Mouse (Mus musculus) intestine, postnatal 0 days (tissue): ENCODE measurements around the gene Knstrn. TPM values are rescaled to one million over a fixed set of nuclear protein-coding genes. Genes with fewer than 3 reads are reported as not detected.

Experiments used
- ATAC-seq: fragments of 200-750 bp; cut with Nextera tagmentation; 2 replicates; pipeline ENCODE4 v1.8.0; 2017; ENCODE audit warnings: mild to moderate bottlenecking, moderate TSS enrichment, moderate library complexity
- H3K27ac ChIP-seq: fragments of 300-500 bp; sonication (generic); 2 replicates; pipeline ENCODE4 v1.5.1; 2014; ENCODE audit warnings: mild to moderate bottlenecking, low read depth, low read length, moderate library complexity
- H3K27me3 ChIP-seq: fragments of 300-500 bp; sonication (generic); replicated peaks from 2 replicates; pipeline ENCODE4 v1.6.1; 2014; ENCODE audit warnings: low read length, mixed read lengths; ENCODE audit not compliant: control insufficient read depth, insufficient read depth
- H3K36me3 ChIP-seq: fragments of 300-500 bp; sonication (generic); 2 replicates; pipeline ENCODE4 v1.6.1; 2014; ENCODE audit warnings: mild to moderate bottlenecking, moderate library complexity; ENCODE audit not compliant: control insufficient read depth, insufficient read depth
- H3K4me1 ChIP-seq: fragments of 300-500 bp; sonication (generic); replicated peaks from 2 replicates; pipeline ENCODE4 v1.6.1; 2014; ENCODE audit warnings: antibody characterized with exemption, low read length, mixed read lengths; ENCODE audit not compliant: control insufficient read depth, insufficient read depth
- H3K4me2 ChIP-seq: fragments of 300-500 bp; sonication (generic); replicated peaks from 2 replicates; pipeline ENCODE4 v1.6.1; 2014; ENCODE audit warnings: low read depth, mild to moderate bottlenecking, moderate library complexity
- H3K4me3 ChIP-seq: fragments of 300-500 bp; sonication (generic); 2 replicates; pipeline ENCODE4 v1.5.1; 2014; ENCODE audit warnings: low read depth, low read length
- H3K9ac ChIP-seq: fragments of 300-500 bp; sonication (generic); 2 replicates; pipeline ENCODE4 v1.6.1; 2014; ENCODE audit warnings: mild to moderate bottlenecking, low read depth, low read length
- H3K9me3 ChIP-seq: fragments of 300-500 bp; sonication (generic); 2 replicates; pipeline ENCODE4 v1.6.1; 2016; ENCODE audit warnings: mixed run types; ENCODE audit not compliant: control insufficient read depth
- CTCF ChIP-seq: sonication (generic); IDR thresholded peaks from 2 replicates; pipeline ENCODE4 v1.5.1; 2016; ENCODE audit warnings: low read depth, mild to moderate bottlenecking, control low read depth, antibody characterized with exemption, moderate library complexity
- WGBS: fragments of 180-500 bp; shearing (Covaris S2); extraction: QIAGEN DNeasy Blood & Tissue Kit; methylation state at CpG from one replicate; pipeline ENCODE4 v1.1.7; 2014; 5-methylcytosine and 5-hydroxymethylcytosine counted together
- polyA plus RNA-seq: library from polyadenylated mRNA; unstranded; fragments of >200 nt; fragmentation: Nextera tagmentation; extraction: Ambion mirVana; gene quantifications from 2 replicates; pipeline ENCODE4 v1.2.1, GENCODE M21; 2015

The Knstrn gene
- polyA plus RNA-seq, 1 experiment from 2014 or later, result 26.4 TPM

DNA sequence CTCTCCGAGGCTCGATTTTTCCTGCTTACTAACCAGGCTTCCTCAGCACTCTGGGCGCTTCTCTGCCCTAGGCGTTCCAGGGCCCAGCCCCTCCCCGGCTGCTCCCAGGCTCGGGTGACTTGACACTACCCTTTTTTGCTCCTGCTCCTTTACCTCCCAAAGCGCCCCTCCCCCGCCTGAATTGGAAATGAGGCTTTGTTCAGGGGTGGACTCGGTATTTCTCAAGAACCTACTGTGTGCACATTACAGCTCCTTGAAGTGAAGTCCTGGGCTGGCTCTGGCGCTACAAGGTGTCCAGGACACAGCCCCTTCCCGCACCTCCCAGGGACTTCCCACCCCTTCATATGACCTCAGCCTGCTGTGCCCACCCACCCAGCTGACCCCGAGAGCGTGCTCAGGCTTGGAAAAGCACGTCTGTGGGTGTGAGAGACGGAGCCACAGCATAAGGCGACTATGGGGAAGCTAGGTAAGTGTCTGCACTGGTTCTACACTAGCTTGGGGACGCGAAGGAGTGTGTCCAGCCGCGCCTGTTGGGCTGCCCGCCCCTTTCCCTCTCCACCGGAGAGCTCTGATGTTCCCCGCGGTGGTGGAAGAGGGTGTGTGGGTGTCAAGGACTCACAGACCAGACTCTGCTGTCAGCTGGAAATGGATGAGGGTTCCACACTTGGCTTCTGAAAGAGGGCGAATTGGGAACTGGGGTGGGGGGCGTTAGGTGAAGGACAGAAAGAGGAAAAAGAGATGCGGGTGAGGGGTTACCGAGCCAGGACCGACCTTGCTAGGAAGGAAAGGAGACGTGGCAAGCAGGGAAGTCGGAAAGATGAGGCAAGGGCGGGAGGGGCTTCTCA, 86.4 kb downstream of the Knstrn start, which contains the start of gene Bahd1:
Gene Bahd1, plus strand, starts transcription at position 397 of the 845 bp plus-strand sequence.
- H3K4me3 ChIP-seq, result peak within 1 kb of the TSS; percentile 93
- no peaks in the 10 kb centered on the region for H3K36me3 ChIP-seq
- WGBS, result 3% methylated on average over 32 of the region's 32 CpGs
- TF ChIP-seq CTCF, result no peak
- peaks cover 50% of the 10 kb centered on the region for H3K27me3 ChIP-seq
- ATAC-seq, result no peak
- peak within 1 kb of the TSS; percentile 80 for H3K9ac ChIP-seq
- no peaks in the 10 kb centered on the region for H3K9me3 ChIP-seq
- peak within 1 kb of the TSS; percentile 99 for H3K4me2 ChIP-seq
- H3K27ac ChIP-seq, result 0 out of 2 replicates have a peak within 1 kb of the TSS, but pooled peaks have one; percentile 91
- H3K4me1 ChIP-seq, result peaks cover 14% of the 10 kb centered on the region

DNA sequence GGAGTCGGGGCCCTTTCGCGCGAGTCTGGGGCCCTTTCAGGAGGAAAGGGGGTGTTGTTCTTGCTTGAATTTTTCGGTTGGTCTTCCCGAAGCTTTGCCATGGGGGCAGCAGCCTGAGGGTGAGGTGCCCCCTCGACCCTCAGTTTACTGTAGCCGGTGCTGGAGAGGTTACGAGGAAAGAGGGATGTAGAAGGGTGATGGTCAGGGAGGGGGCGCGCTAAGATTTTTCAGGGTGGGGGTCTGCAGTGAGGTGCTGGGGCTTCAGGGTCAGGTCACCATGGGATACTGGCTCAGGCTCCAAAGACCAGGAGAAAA, 87.0 kb downstream of the Knstrn start:
- 0% methylated on average over 11 of the region's 11 CpGs for WGBS
- Histone ChIP-seq H3K4me1 (peaks cover 15% of the 10 kb centered on the region), H3K27me3 (peaks cover 45% of the 10 kb centered on the region), H3K9ac (peak overlapping the region; percentile 80; the same call in 1 of the 2 replicates), H3K27ac (no peak overlapping the region), H3K4me2 (peak overlapping the region; percentile 99), H3K4me3 (peak overlapping the region; percentile 93), H3K36me3 (no peaks in the 10 kb centered on the region), H3K9me3 (no peaks in the 10 kb centered on the region)
- ATAC-seq, result no peak
- no peak for TF ChIP-seq CTCF

DNA sequence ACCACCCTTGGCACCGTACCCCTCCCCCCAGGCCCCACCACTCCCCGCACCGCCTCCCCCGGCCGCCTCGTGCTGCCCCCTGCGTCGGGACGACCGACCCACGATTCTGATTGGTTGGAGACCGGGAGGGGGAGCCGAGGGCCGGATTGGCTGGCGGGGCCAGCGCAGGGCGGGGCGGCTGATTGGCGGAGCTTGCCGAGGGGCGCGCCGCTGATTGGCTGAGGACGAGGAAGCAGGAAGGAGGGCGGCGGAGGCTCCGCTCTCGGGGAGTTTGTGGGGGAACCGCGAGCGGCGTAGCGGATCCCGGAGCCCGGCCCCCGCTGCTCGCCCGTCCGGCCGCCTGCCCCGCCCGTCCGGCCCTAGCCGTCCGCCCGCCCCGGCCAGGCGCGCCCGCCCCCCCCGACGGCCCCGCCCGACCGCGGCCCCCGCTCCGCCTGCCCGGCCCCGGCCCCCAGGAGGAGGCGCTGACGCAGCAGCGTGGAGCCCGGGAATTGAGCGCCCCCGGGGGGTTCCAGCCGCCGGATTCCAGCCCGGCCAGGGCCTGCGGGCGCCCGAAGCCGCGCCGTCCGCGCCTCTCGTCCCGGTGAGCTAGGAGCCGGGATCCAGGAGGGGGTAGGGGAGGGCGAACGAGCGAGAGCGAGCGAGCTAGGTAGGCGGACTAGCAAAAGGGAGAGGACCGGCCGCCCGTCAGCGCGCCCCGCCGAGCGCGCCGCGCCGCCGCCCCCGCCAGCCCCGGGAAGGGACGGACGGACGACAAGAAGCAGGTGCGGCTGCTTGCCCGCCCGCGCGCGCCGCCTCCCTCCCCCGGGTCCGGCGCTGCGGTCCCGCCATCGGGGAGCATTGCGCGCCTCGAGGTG, 87.6 kb downstream of the Knstrn start:
- Histone ChIP-seq H3K27ac (peak overlapping the region; percentile 91), H3K4me3 (peak overlapping the region; percentile 93), H3K9ac (peak overlapping the region; percentile 80), H3K4me1 (peaks cover 13% of the 10 kb centered on the region), H3K36me3 (no peaks in the 10 kb centered on the region), H3K4me2 (peak overlapping the region; percentile 99), H3K9me3 (no peaks in the 10 kb centered on the region), H3K27me3 (peaks cover 38% of the 10 kb centered on the region)
- under 1% methylated on average over 77 of the region's 120 CpGs for WGBS
- peak; percentile 85 for ATAC-seq
- peak; percentile 33 for TF ChIP-seq CTCF

DNA sequence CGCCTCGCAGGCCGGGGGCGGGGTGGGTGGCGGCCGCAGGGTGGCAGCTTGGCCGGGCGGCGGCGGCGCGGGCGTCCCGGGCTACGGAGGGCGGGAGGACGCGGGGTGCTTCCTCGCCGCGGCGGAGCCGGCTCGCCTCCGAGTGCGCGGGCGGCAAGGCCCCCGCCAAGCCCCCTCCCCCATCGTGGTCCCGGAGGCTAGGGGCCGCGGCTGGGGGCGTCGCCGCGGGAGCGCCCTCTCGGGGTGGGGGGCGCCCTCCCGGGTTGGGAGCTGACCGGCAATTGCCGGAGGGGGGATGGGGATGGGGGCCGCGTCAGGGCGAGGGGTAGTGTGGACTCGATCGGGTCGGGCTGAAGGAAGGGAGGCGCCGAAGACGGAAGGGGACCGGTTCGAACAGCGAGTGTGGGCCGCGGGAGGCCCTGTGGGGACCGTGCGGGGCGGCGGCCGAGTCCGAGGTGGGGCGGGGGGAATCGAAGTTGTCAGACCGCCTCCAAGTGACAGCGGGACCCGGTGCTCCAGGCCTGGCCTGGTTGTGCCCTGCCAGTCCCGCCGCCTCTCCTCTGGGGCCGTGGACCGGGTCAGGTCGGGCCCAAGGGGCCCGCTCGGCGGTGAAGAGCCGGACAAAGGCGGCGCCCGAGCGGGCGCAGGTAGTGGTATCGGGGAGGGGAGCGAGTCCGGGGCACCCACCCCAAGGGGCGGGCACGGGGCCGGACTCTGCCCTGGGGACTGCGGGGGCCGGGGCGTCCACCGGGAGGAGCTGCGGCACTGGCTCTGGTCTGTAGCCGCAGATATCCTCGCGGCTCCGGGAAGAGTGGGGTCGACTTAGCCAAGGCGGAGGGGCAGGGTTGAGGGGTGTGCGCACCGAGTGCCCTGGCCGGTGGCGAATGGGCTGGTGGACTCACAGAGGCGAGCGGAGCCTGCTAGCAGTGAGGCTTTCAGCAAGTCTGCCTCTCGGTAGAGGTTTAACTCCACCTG, 88.5 kb downstream of the Knstrn start:
- peak overlapping the region; percentile 99 for H3K4me2 ChIP-seq
- H3K4me1 ChIP-seq, result peaks cover 7% of the 10 kb centered on the region; the same call in 1 of the 2 replicates
- peak; percentile 62 for TF ChIP-seq CTCF
- H3K9ac ChIP-seq, result peak overlapping the region; percentile 80
- 1% methylated on average over 92 of the region's 106 CpGs for WGBS
- H3K36me3 ChIP-seq, result no peaks in the 10 kb centered on the region
- H3K27me3 ChIP-seq, result peaks cover 29% of the 10 kb centered on the region
- H3K27ac ChIP-seq, result peak overlapping the region; percentile 91
- H3K9me3 ChIP-seq, result no peaks in the 10 kb centered on the region
- H3K4me3 ChIP-seq, result peak overlapping the region; percentile 93
- peak; percentile 44 for ATAC-seq

DNA sequence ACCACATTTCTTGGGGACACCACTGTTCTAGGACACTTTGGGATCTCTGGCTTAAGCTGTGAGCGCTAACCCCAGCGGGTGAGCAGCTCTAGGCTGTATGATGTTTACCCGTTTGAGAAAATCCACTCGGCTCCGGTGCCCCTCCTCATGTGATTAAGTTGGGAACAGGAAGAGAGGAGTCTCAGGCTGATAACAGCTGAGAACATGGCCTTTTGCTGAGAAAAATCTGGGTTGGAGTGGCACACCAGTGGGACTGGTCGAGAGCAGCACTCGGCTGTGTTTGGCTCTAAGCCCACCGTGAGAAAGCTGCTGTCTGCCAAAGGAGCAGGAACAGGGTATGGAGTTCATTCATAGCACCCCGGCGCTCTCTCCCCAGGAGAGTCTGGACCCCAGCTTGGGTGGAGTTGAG, 89.5 kb downstream of the Knstrn start:
- 22% methylated on average over 10 of the region's 10 CpGs for WGBS
- H3K27me3 ChIP-seq, result peaks cover 19% of the 10 kb centered on the region
- H3K9me3 ChIP-seq, result no peaks in the 10 kb centered on the region
- H3K9ac ChIP-seq, result no peak overlapping the region
- H3K4me1 ChIP-seq, result peaks cover 7% of the 10 kb centered on the region; the same call in 1 of the 2 replicates
- no peaks in the 10 kb centered on the region for H3K36me3 ChIP-seq
- TF ChIP-seq CTCF, result no peak
- H3K4me2 ChIP-seq, result peak overlapping the region; percentile 99
- H3K27ac ChIP-seq, result no peak overlapping the region
- H3K4me3 ChIP-seq, result peak overlapping the region; percentile 93; the same call in 1 of the 2 replicates
- no peak for ATAC-seq

Other genes with a start within 250 kb of the Knstrn start
- gene Bub1b, start 215.8 kb upstream of the Knstrn start, polyA plus RNA-seq, result 8.9 and 9.9 TPM in 2 replicates
- 0.90 and 1.4 TPM in 2 replicates for gene Pak6, start 150.7 kb upstream of the Knstrn start, polyA plus RNA-seq
- gene Ankrd63, start 110.0 kb upstream of the Knstrn start, polyA plus RNA-seq, result 0.63 and 0.65 TPM in 2 replicates
- 0.59 and 0.76 TPM in 2 replicates for gene Plcb2, start 85.6 kb upstream of the Knstrn start, polyA plus RNA-seq
- 24.7 and 26.2 TPM in 2 replicates for gene Inafm2, start 68.2 kb upstream of the Knstrn start, polyA plus RNA-seq
- 0.77 and 1.2 TPM in 2 replicates for gene Ccdc9b, start 51.3 kb upstream of the Knstrn start, polyA plus RNA-seq
- 66.7 and 88.7 TPM in 2 replicates for gene Phgr1, start 41.2 kb upstream of the Knstrn start, polyA plus RNA-seq
- 2.5 and 3.1 TPM in 2 replicates for gene Disp2, start 34.3 kb upstream of the Knstrn start, polyA plus RNA-seq
- 13.4 and 14.2 TPM in 2 replicates for gene Ivd, start 48.0 kb downstream of the Knstrn start, polyA plus RNA-seq
- 6.1 and 8.9 TPM in 2 replicates for gene Bahd1, start 86.4 kb downstream of the Knstrn start, polyA plus RNA-seq
- 6.7 and 7.4 TPM in 2 replicates for gene Chst14, start 112.5 kb downstream of the Knstrn start, polyA plus RNA-seq
- 55.9 and 59.5 TPM in 2 replicates for gene Ccdc32, start 215.4 kb downstream of the Knstrn start, polyA plus RNA-seq
- gene Rpusd2, start 220.8 kb downstream of the Knstrn start, polyA plus RNA-seq, result 1.2 and 1.5 TPM in 2 replicates
- 12.0 and 15.2 TPM in 2 replicates for gene Knl1, start 233.1 kb downstream of the Knstrn start, polyA plus RNA-seq